Mouse (Mus musculus) cerebellum, postnatal 25 days (tissue): ENCODE measurements at regions not wholly inside any gene's neighbourhood (a gene's known extent, or its start where the extent isn't known, plus 50 kb on each side); places are given as distances from the start of the nearest gene placed in this dataset.

Experiments used
- DNase-seq, 2 experiments: peaks; one replicate each; pipeline ENCODE4 v3.0.0; 2021; ENCODE audit warnings: mixed read lengths in 2 of 2

DNA sequence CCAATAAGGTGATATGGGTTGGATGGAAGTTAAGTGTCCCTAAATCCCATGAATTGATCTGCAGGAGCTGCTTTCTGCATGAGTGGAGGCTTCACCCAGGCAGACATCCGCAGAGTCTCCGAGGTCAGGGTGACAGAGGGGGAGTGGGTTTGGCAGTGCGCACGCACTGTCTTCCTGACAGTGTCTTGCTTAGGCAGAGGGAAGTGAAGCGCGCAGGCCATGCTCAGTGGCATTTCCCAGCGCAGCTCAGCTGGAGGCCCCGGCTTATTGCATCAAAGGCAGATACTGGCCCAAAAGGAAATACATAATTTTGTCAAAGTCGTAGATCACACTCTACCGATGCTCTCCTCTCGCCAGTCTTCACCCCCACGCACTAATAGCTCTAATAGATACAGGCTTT lies 252.7 kb upstream of the Dnajc24 start:
- peak; percentile 33 to 44 for DNase-seq

DNA sequence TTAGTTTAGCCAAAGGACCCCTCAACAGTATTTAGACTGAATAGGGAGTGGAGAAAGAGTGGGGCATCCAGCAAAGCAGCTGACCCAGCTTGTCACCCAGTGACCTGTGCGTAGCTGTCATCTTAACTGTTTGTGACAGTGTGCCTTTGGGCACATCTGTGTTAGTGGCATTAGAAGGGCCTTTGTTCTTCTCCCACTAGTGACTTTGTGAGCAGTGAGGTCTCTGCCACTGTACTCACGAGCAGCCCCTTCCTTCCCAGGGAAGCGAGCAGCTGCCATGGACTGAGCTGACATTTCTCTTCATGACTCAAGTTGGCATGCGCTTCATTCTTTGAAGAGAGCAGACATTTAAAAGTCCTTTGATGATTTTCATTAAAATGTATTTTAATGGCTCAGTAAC lies 231.0 kb upstream of the Dnajc24 start:
- DNase-seq: no peak

DNA sequence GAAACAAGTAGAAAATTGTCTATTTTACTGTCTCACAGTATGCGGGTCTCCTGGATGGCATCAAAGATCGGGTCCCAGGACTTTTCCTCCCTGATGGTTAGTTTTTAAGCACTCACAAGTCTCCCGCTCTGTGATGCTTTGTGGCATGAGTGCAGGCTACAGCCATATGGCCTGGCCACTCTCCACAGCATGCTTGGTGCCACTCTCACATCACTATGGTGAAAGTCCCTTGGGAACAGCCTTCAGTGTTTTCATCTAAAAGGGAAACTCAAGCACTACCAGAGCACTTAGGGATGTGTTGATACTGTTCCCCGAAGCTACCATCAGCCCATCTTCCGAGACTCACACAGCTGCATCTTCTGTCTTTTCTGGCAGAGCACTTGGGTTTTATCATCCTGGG lies 227.8 kb upstream of the Dnajc24 start:
- peak; percentile 11 to 32 for DNase-seq

DNA sequence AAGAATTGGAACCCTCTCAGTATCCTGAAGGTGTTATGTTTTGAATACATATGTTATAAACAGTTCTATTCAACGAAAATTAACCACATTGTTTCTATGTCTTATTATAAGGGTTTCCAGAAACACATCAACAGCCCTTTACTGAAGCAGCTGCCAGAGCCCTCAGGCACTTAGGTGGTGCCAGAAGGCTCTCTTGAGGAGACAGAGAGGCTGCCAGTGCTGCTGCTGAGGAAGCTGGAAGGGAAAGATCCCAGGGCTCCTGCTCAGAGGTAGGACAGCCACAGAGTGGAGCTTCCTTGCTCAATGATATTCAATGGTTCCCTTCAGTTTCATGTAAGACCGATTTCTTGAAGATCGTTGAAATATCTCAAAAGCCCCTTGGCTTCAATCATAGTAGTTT lies 226.7 kb upstream of the Dnajc24 start:
- DNase-seq: peak in 1 of 2 experiments; percentile 6

DNA sequence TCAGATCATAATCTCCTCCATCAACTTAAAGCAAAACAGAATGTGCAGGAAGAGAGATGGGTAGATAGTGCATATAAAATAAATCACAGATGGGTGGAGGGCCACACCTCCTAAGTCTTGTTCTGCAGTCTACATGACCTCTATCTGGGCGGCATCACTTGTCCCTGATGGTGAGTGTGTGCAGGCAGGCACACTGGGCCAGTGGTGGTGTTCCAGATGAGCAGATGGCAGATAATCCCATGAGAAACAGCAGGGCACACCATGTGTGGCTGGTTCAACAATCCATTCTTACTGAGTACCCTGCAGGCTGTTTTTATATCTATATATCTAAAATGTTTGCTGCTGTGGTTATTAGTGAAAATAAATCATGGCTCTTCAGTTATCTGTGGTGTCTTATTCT lies 224.9 kb upstream of the Dnajc24 start:
- DNase-seq: no peak

DNA sequence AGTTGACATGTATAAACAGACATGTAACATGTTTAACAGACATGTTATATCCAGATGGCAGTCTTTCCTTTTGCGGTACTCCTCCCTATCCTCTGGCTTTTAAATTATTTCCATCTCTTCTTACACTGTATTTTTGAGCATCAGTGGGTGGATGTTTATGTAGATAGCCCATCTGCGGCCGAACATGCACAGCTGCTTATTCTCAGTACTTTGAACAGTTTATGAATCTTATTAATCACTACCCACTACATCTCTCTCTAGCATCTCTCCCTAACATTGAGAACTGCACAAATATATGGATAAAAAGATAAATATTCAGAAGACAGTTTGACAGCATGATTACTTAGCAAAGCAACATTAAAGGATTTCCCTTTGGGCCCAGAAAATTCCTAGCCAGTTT lies 212.8 kb upstream of the Dnajc24 start:
- no peak for DNase-seq

DNA sequence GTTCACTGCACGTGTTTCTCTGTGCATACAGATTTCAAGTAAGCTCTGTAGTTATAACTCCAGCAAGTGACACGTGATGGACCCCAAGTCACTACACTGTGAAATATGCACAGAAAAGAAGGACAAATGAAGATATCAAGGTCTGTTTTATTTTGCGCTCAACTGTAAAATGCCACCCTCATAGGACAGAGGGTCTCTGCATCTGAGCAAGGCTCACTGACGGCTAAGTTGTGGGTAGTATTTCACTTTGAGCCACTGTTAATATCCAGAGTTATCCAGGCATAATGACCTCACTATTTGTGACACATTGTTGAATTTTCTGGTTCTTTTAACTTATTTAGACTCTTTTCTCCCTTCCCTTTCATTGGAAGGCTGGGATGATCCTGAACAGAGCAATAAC lies 210.4 kb upstream of the Dnajc24 start:
- DNase-seq: no peak

DNA sequence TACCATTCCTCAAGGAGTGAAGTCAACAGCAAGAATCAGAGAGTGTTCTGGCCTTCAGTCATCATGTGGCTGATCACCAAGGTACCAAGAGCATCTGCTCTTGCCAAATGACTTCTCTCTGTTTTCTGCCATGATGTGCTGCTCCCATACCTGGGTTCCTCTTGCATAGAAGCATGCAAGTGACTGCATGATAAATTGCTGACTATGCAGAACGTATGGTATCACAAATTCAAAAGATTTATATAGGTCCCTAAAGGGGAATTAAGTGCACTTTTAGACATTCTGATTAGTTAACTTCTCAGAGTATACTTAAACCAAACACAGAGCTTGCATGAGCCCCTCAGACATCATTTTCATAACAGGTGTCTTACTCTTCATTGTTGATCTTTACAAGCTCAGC lies 207.4 kb upstream of the Dnajc24 start:
- DNase-seq: no peak

DNA sequence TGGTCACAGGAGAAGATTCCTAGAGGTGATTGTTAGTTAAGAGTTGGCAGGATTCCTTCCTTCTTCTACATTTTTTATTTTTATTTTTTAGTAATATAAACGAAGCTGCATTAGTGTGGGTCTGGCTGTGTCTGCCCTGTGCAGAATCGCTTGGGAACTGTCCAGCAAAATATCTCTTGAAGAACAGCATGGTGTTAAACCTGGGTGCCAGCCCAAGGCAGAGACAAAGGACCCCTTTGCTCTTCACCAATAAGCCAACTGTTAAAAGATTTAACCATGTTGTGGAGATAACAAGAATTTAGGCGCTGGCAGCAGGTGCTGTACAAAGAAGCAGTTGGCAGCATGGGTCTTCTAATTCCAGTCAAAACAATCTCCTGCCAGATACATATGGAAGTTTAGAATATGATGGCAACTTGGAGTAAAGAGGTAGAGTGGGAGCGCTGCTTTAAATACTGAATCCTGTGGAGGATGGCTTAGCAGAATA lies 205.5 kb upstream of the Dnajc24 start:
- DNase-seq: no peak

DNA sequence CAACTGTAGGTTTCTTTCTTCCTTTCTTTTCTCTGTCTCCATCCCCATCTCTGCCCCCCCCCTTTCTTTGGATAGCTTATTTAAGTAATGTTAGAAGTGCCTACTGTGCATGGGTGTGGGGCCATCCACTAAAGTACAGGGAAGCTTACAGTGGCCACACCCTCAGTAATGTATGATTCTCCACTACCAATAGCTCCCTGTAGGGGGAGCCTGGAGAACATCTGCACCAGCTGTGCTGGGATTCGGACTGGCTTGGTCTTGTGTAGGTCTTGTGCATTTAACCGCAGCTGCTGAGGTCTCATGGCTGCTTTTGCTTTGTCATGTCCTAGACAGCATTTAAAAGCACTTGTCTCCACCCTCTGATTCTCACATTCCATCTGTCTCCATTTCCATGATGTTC lies 196.8 kb upstream of the Dnajc24 start:
- DNase-seq: no peak

DNA sequence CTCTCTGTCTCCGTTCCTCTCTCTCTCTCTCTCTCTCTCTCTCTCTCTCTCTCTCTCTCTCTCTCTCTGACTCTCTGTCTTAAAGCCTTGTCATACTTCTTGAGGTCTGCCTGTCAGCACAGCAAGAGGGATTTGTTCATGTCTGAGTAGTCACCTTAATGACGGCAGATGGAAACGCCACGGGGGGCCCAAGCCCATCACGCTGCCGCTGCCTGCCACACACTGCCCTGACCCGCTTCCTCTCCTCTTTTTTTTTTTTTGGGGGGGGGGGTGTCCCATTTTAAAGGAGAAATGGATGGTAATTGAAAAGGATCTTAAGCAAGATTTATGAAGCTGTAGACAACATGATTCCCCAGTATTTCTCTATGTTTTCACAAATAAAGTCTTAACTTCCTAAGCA lies 191.8 kb upstream of the Dnajc24 start:
- DNase-seq: peak; percentile 98 to 99

DNA sequence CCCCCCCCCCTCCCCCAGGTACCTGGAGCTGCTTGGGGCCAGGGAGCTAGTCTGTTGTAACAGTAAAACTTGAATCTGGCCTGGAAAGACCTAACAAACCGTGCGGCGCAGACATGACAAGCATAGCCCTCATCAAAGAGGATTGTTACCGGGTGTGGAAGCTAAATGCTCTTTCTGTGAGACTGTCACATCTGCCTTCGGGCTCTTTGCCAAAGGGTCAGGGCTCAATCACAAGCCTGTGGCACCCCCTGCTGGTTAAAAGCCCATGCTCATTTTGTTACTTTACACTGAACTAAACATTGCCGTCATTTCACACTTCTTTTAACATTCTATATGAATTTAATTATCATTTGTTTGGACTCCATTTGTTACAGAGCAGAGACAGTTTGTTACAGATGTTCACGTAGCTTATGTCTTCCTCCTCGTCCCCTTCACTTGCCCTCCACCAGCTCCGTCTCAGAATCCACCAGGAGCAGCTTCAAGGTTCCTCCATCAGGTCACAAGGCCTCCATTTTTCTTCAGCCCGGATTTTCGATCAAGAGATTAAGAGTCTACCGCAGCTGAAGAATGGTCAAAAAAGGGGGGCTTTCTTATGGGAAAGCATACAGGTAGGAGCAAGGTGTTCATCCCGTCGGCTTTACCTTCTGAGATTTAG lies 191.1 kb upstream of the Dnajc24 start:
- DNase-seq: peak; percentile 87 to 91

DNA sequence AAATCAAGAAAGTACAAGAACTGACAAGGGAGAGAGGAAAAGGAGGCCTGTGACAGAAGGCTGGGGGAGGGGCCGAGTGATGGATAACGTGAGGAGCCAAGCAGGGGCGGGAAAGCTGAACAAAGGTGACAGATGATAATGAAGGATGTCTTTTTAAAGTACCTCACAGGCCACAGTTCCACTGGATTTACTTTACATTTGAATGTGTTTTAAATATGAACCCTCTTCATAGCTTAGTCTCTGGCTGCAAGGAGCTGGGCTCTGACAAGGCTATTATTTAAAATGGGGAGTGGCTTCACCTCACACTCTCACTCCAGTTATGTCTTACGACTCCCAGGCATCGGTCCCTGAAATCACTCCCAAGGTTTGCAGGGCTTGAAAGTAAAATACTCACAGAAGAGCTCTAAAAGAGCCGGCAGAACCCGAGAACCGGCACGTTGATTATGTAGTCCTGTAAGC lies 190.6 kb upstream of the Dnajc24 start:
- peak; percentile 34 to 62 for DNase-seq

DNA sequence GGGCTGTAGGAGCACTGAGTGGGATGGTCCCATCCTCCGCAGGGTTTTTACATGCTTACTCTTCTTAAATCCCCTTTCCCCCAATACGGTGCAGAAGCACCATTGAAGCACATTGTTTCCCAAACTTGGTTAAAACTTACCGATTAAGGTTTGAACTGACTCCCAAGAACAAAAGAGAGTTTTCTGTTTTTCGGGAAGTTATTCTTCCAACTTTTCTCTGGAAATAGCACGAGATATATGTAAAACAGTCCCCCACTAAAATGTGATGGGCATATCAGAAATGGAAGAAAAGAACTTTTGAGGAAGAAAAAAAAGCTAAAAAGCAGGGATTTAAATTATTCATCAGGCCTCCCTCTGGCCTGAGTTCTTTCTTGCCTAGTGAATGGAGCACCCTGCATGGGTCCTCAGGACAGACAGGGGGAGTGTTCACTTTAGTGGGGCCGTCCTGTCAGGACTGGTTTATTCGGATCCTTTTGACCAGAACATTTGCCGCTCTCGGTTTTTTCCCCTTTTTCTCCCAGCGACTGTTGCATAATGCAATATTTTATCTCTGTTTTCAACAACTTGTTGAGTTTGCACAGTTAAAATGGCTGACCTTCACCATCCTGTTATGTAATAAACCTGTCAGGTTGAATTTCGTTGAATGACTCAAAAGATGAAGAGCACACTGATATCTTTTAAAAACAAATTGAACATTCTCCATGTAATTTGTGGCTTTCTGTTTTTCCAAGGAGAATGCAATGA lies 187.4 kb upstream of the Dnajc24 start:
- DNase-seq: no peak

DNA sequence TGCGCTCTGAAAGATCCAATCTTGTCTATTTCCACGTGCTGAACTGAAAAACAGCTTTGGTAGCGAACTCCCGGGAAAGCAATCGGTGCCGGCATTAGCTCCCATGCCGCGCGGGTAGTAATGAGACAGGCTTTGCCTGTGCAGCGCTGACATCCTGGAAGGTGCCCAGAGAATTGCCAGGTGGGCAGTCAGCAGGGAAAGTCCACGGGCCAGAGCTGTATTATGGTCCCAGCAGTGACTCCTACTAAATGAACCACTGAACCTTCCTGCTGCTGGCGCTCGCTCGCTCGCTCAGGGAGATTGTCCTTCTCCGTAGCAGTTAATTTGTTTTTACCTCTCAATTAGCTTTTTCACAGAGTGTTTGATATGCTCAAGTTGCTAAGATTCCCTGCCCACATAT lies 180.3 kb upstream of the Dnajc24 start:
- peak; percentile 91 to 93 for DNase-seq

DNA sequence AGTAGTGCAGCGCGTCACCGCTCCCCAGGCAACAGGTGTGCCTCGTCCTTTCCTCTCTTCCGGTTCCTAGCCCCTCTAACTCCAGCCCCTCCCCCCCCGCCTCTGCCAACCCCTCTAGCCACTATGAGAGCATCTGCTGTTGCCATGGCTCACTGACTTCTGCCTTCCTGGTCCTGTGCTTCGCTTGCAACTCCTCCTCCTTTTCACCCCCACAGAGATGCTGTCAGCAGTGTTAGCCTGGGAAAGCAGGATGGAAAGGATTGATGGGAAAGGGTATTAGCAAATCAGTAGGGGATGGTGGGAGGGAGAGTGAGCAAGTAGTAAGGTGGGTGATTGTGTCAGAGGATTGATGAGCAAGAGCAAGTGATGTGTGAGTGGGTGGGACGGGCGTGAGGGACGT lies 178.7 kb upstream of the Dnajc24 start:
- DNase-seq: no peak

DNA sequence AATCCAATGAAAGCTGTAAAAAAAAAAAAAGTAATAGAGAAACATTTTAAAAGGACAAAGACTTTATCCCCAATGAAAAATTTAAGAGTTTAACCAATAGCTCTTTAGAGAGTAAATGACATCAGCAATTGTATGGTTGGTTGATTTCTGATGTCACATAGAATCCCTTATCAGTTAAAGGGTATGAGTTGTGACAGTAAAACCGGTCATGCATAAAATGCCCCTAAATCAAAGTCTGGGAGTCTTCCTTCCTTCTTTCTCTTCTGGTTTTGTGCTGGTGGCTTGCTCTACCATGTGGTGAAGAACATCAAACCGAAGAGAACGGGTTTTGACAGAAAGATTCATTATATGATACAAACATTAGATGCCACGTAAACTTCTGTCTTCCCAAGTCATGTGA lies 159.3 kb upstream of the Dnajc24 start:
- no peak for DNase-seq

DNA sequence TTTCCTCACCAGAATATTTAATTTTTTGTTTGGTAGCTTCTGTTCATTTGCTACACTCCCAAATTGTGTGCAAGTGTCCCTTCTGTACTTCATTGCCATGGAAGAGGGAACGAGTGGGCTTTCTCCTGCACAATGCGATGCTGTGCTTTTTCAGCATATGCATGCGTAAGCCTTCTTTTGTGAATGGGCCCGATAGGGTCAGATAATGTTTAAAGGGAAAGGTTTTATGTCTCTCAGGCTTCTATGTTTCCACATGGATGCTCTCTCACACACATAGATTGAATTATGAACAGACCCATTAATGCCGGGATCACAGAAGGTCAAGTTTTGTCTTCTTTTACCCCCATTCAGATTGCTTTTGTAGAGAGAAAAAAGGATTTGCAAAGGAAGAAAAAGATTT lies 158.5 kb upstream of the Dnajc24 start:
- DNase-seq: no peak

DNA sequence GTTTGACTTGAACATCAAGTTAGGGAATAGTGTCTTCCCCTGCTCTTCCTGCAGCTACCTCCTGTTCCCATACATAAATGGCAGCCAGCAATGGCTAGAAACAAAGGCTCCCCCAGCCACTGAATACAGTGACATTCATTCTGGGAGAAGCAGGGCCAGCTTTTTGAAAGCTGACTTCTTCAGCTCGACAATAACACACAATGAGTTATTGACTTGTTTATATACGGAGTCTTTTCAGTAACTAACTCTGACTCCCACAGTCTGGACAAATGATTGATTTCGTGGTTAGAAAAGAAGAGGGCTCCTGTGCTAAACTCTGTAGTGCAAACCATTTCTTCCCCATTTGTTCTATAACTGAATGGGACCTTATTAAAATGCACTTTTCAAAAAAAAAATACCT lies 146.4 kb upstream of the Dnajc24 start:
- DNase-seq: no peak

DNA sequence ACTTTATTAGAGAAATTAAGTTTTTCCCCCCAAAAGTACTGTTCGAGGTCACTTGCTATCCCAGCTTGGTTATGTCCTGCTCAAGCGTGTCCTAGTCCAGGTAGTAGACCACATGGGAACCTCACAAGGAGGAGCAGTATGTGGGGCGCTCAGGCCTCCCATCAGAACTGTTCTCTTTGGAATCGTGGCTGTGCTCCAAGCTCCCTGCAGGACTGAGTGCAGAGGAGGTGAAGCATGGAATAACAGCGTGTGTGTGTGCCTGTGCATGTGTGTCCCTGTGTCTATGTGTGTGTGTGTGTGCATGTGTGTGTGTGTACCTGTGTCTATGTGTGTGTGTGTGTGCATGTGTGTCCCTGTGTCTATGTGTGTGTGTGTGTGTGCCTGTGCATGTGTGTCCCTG lies 137.6 kb upstream of the Dnajc24 start:
- peak; percentile 13 to 33 for DNase-seq

DNA sequence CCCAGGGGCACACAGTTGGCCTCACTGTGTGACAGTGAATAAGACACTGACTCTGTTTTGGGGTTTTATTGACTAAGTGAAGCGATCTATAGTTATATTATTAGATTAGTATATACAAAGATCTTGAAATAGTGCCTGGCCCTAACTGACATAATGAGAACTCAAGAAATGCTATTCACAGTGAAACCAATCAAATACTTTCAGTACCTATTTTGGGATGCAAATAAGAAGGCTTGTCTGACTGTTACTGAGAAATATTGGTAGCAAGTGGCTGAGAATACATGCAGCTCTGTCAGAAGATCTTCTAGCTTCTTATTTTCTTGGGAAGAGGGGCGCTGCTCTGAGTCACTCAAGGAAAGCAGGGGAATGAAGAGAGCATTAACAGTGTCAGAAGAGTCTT lies 97.7 kb upstream of the Dnajc24 start:
- no peak for DNase-seq

DNA sequence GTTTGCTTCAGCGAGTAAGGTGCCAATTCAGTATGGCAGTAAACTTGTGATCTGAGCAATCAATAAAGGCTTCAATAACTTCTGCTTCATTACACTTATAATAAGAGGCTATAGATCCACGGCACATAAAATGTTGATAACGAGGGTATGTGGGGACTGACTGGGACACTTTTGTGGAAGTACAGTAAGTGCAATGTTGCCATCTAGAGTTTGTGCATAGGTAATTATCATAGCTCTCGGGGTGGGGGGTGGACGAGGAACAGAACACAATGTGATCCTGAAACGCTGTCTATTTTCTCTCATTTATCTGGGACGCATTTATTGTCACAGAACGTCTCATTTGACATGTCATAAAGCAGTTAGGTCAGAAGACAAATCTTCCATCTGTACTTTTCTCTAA lies 82.8 kb upstream of the Dnajc24 start:
- peak in 1 of 2 experiments; percentile 41 for DNase-seq

DNA sequence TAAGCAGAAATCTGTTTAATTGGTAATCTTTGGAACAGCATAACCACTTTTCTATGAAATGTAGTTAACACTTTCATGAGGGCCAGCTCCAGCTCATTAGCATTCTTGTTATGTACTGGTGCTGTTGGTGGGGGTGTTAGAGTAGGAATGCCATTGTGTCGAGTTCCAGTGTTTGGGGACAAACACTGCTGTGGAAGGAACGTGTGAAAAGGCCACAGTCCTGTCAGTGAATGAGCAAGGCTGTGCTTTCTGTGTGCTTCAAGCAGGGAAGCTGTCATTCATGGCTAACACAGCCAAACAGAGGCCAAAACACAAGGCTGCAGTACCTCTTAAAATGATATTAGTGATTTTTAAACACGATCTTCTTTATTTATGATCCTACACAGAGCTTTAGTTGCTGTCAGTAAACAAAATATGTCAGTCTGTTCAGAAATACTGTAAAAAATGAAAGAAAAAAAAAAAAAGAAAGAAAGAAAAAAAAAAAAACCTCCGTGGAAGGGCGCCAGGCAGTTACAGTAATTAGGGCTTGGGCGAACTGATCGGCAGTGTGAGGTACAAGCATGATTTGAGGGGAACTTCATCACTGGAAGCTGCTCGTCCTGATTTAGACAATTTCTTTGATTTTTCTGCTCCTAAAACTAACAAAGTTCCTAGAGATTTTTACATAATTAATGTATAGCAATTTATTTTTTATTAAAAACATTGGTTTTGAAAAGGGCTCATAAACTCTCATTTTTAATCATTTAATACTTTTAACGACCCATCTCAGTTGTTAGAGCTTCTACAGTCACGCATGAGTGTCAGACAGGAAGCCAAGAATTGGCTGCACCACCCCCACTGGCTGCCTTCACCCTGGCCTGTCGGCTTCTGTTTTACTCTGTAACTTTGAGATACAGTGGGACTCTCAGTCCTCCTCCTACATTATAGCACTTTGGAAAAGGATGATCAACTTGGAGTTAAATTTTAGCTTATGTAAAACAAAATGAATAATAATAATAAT lies 80.8 kb upstream of the Dnajc24 start:
- DNase-seq: peak; percentile 16 to 30
